Mouse (Mus musculus) layer of hippocampus, postnatal 14 days (tissue): ENCODE results near the gene Borcs8. TPM values are rescaled to one million over a fixed set of nuclear protein-coding genes. Genes with fewer than 3 reads are reported as not detected.

Experiments used
- DNase-seq, 2 experiments: peaks; one replicate each; pipeline ENCODE4 v3.0.0; 2021 to 2022; ENCODE audit warnings: low spot score in 2 of 2, mixed read lengths in 1 of 2
- microRNA-seq, 2 experiments: library from miRNA; unstranded; fragments of <30 nt; microRNA quantifications; one replicate each; pipeline ENCODE4 v1.2.0; 2021
- total RNA-seq, 2 experiments: library from RNA; stranded (reverse); gene quantifications; 2 replicates each; pipeline ENCODE4 v1.2.3; 2021

Borcs8 gene
- total RNA-seq, 2 experiments from 2014 or later = 42.0 to 44.1 TPM

- no peak for DNase-seq
These were observed 34.0 kb downstream of the Borcs8 start for GRCm38 (mm10) chr8:70173320-70173719.

GRCm38 (mm10) chr8:70174079-70174478, 34.8 kb downstream of the Borcs8 start:
- no peak for DNase-seq

- no peak for DNase-seq
These were observed 38.9 kb downstream of the Borcs8 start for GRCm38 (mm10) chr8:70178231-70178630.

- no peak for DNase-seq
These were observed 39.8 kb downstream of the Borcs8 start for GRCm38 (mm10) chr8:70179082-70179481.

- DNase-seq = no peak
These were observed 42.1 kb downstream of the Borcs8 start for GRCm38 (mm10) chr8:70181212-70181902.

GRCm38 (mm10) chr8:70181903-70182252, 42.6 kb downstream of the Borcs8 start:
- DNase-seq = no peak

GRCm38 (mm10) chr8:70183194-70183593, 43.9 kb downstream of the Borcs8 start:
- DNase-seq = no peak

GRCm38 (mm10) chr8:70188707-70189106, 49.4 kb downstream of the Borcs8 start:
- no peak for DNase-seq

- no peak for DNase-seq
These were observed 53.9 kb downstream of the Borcs8 start for GRCm38 (mm10) chr8:70193238-70193637.

- no peak for DNase-seq
These were observed 54.9 kb downstream of the Borcs8 start for GRCm38 (mm10) chr8:70194191-70194590.

GRCm38 (mm10) chr8:70195762-70196161, 56.5 kb downstream of the Borcs8 start:
- DNase-seq = no peak

Small RNA genes lying within 50 kb of the gene (microRNA-seq; reads per million reads assigned to microRNA genes)
- gene Mir7066 = 16.5 to 18.7 reads per million in 2 experiments

Other genes starting within 250 kb of the Borcs8 start
- under 1 TPM; 0.25 to 0.48 TPM for gene Tssk6, start 237.3 kb upstream of the Borcs8 start, total RNA-seq
- 100 to 1,000 TPM; 152 to 159 TPM for gene Ndufa13, start 236.9 kb upstream of the Borcs8 start, total RNA-seq
- 10 to 100 TPM; 19.8 to 24.6 TPM for gene Yjefn3, start 236.8 kb upstream of the Borcs8 start, total RNA-seq
- 10 to 100 TPM; 30.7 to 38.7 TPM for gene Gatad2a, start 143.1 kb upstream of the Borcs8 start, total RNA-seq
- 10 to 100 TPM; 81.4 to 85.3 TPM for gene Mau2, start 96.8 kb upstream of the Borcs8 start, total RNA-seq
- gene Sugp1, start 96.7 kb upstream of the Borcs8 start, total RNA-seq = 10 to 100 TPM; 50.5 to 57.3 TPM
- gene Tm6sf2, start 66.6 kb upstream of the Borcs8 start, total RNA-seq = 1 to 10 TPM; 1.9 to 3.1 TPM
- 10 to 100 TPM; 29.7 to 35.4 TPM for gene Hapln4, start 56.0 kb upstream of the Borcs8 start, total RNA-seq
- 100 to 1,000 TPM; 371 to 387 TPM for gene Ncan, start 18.6 kb upstream of the Borcs8 start, total RNA-seq
- gene Nr2c2ap, start 8.2 kb upstream of the Borcs8 start, total RNA-seq = 10 to 100 TPM; 26.9 to 31.2 TPM
- 10 to 100 TPM in 1 of 2 experiments, 1 to 10 TPM in 1; 9.9 to 12.6 TPM for gene Rfxank, start 345 bp upstream of the Borcs8 start, total RNA-seq
- gene Mef2b, start 212 bp downstream of the Borcs8 start, total RNA-seq = under 1 TPM; 0.29 to 0.41 TPM
- gene Tmem161a, start 32.9 kb downstream of the Borcs8 start, total RNA-seq = 10 to 100 TPM; 46.1 to 49.4 TPM
- 10 to 100 TPM; 34.0 to 36.2 TPM for gene Slc25a42, start 72.8 kb downstream of the Borcs8 start, total RNA-seq
- 100 to 1,000 TPM; 124 TPM for gene Sugp2, start 94.7 kb downstream of the Borcs8 start, total RNA-seq
- gene Armc6, start 95.0 kb downstream of the Borcs8 start, total RNA-seq = 10 to 100 TPM; 60.1 to 67.4 TPM
- 10 to 100 TPM; 75.5 to 84.3 TPM for gene Homer3, start 143.3 kb downstream of the Borcs8 start, total RNA-seq
- 10 to 100 TPM; 41.4 to 53.6 TPM for gene Ddx49, start 163.0 kb downstream of the Borcs8 start, total RNA-seq
- 100 to 1,000 TPM; 134 to 148 TPM for gene Cope, start 163.0 kb downstream of the Borcs8 start, total RNA-seq
- gene Cers1, start 176.3 kb downstream of the Borcs8 start, total RNA-seq = 100 to 1,000 TPM; 107 to 119 TPM
- gene Gdf1, start 190.3 kb downstream of the Borcs8 start, total RNA-seq = 10 to 100 TPM; 11.2 to 22.7 TPM
- 10 to 100 TPM; 50.3 to 54.9 TPM for gene Upf1, start 213.8 kb downstream of the Borcs8 start, total RNA-seq
- gene Comp, start 234.1 kb downstream of the Borcs8 start, total RNA-seq = under 1 TPM; 0.21 to 0.30 TPM